Mouse (Mus musculus): ENCODE data around the gene Olfr331.

DNA sequence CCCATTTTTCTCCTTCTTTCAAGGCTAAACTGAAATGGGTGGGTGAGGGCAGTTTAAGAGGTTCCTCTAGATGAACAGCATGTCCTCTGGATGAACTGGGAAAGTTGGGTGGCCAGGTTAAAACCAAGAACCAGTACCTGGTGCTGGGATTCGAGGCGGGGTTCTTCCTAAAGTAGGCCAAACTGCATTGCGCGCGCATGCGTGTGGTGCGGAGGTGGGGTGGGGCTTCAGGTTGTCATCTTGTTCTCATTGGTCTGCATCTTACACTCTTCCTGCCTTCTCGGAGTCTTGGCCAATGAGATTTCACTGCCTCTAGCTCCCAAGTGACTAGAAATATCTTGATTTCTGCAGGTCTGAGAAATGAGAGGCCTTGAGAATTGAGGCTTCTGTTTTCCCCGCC, 49.6 kb downstream of the Olfr331 start, which contains the start of gene Lypd9:
- no peak for TF ChIP-seq POLR2A (IDR thresholded peaks at IDR 0.05; ENCODE audit: low read depth, low read length)
- no peak for TF ChIP-seq EP300 (IDR thresholded peaks at IDR 0.05; ENCODE audit: low read length)
- TF ChIP-seq MYC (IDR thresholded peaks at IDR 0.05; ENCODE audit: low read depth, low read length): no peak
- TF ChIP-seq CTCF (conservative IDR thresholded peaks at IDR 0.05 in 1 of 2, IDR thresholded peaks at IDR 0.05 in 1 of 2; ENCODE audit: low read depth in 2 of 2, low read length in 2 of 2): no peak
- TF ChIP-seq USF1 (IDR thresholded peaks at IDR 0.05; ENCODE audit: low read depth, low read length): no peak

Measured in CH12.LX (cell line).